Mouse (Mus musculus) megakaryocyte, embryonic 14.5 days (primary cell): Measurements from ENCODE around the gene Ahcyl1. TPM values are rescaled to one million over a fixed set of nuclear protein-coding genes. Genes with fewer than 3 reads are reported as not detected.

Experiments used
- H3K27me3 ChIP-seq: replicated peaks from 2 replicates; pipeline ENCODE3; 2012; ENCODE audit warnings: inconsistent platforms
- H3K36me3 ChIP-seq: replicated peaks from 2 replicates; pipeline ENCODE3; 2012; ENCODE audit warnings: low read length, inconsistent platforms, mixed read lengths
- H3K4me1 ChIP-seq: 2 replicates; pipeline ENCODE4 v1.6.1; 2012; ENCODE audit warnings: inconsistent platforms
- H3K4me3 ChIP-seq: replicated peaks from 2 replicates; pipeline ENCODE3; 2012; ENCODE audit warnings: moderate library complexity, mild to moderate bottlenecking, inconsistent platforms
- H3K9me3 ChIP-seq: 2 replicates; pipeline ENCODE4 v1.6.1; 2012; ENCODE audit warnings: inconsistent platforms
- FLI1 ChIP-seq: IDR thresholded peaks from 2 replicates; pipeline ENCODE4 v1.6.1; 2012; ENCODE audit warnings: low read length, inconsistent platforms, mixed read lengths
- GATA1 ChIP-seq: IDR thresholded peaks from 3 replicates; pipeline ENCODE4 v1.6.1; 2012; ENCODE audit warnings: mixed read lengths, low read length, inconsistent platforms, borderline replicate concordance
- polyA plus RNA-seq: library from polyadenylated mRNA; stranded (reverse); fragments of >175 nt; gene quantifications from 2 replicates; pipeline ENCODE4 v1.2.3, GENCODE M21; 2012; ENCODE audit warnings: low replicate concordance; ENCODE audit not compliant: insufficient read depth

Ahcyl1 gene
- 2.1 and 3.6 TPM in 2 replicates for polyA plus RNA-seq

- H3K4me1 ChIP-seq: peaks cover 42% of the 10 kb centered on the region
- TF ChIP-seq FLI1 (0 out of 2 replicates have a peak, but pooled peaks have one; percentile 25), GATA1 (no peak)
- peaks cover 10% of the 10 kb centered on the region for H3K36me3 ChIP-seq
- peaks cover 13% of the 10 kb centered on the region for H3K27me3 ChIP-seq
- peak within 1 kb of the TSS; percentile 96 for H3K4me3 ChIP-seq
- peaks cover 8% of the 10 kb centered on the region for H3K9me3 ChIP-seq
Observed at GRCm38 (mm10) chr3:107695948-107696881, at the start of gene Ahcyl1. Gene Ahcyl1 (minus strand): TSS chr3:107696560.

- Histone ChIP-seq H3K9me3 (no peaks in the 10 kb centered on the region), H3K4me1 (peaks cover 65% of the 10 kb centered on the region), H3K27me3 (peaks cover 54% of the 10 kb centered on the region), H3K4me3 (no peak overlapping the region), H3K36me3 (peaks cover 38% of the 10 kb centered on the region)
- no peak for TF ChIP-seq GATA1
- TF ChIP-seq FLI1: no peak
Observed at GRCm38 (mm10) chr3:107746026-107746425, 49.7 kb upstream of the Ahcyl1 start.

GRCm38 (mm10) chr3:107743650-107744049, 47.3 kb upstream of the Ahcyl1 start:
- no peak overlapping the region for H3K4me3 ChIP-seq
- H3K9me3 ChIP-seq: no peaks in the 10 kb centered on the region
- H3K36me3 ChIP-seq: peaks cover 32% of the 10 kb centered on the region
- H3K27me3 ChIP-seq: peaks cover 48% of the 10 kb centered on the region
- TF ChIP-seq FLI1: no peak
- TF ChIP-seq GATA1: no peak
- peaks cover 62% of the 10 kb centered on the region for H3K4me1 ChIP-seq

GRCm38 (mm10) chr3:107743107-107743506, 46.7 kb upstream of the Ahcyl1 start:
- Histone ChIP-seq H3K27me3 (peaks cover 47% of the 10 kb centered on the region), H3K4me1 (peaks cover 57% of the 10 kb centered on the region), H3K9me3 (no peaks in the 10 kb centered on the region), H3K4me3 (no peak overlapping the region), H3K36me3 (peaks cover 30% of the 10 kb centered on the region)
- TF ChIP-seq FLI1 (no peak), GATA1 (no peak)

GRCm38 (mm10) chr3:107742071-107742710, 45.8 kb upstream of the Ahcyl1 start:
- H3K4me1 ChIP-seq: peaks cover 53% of the 10 kb centered on the region
- peaks cover 47% of the 10 kb centered on the region for H3K27me3 ChIP-seq
- peaks cover 26% of the 10 kb centered on the region for H3K36me3 ChIP-seq
- no peak overlapping the region for H3K4me3 ChIP-seq
- TF ChIP-seq GATA1 (no peak), FLI1 (no peak)
- no peaks in the 10 kb centered on the region for H3K9me3 ChIP-seq

- Histone ChIP-seq H3K27me3 (peaks cover 40% of the 10 kb centered on the region), H3K4me1 (peaks cover 53% of the 10 kb centered on the region), H3K9me3 (no peaks in the 10 kb centered on the region), H3K4me3 (no peak overlapping the region), H3K36me3 (peaks cover 25% of the 10 kb centered on the region)
- TF ChIP-seq FLI1 (no peak), GATA1 (no peak)
Observed at GRCm38 (mm10) chr3:107741387-107741786, 45.0 kb upstream of the Ahcyl1 start.

GRCm38 (mm10) chr3:107740578-107741207, 44.3 kb upstream of the Ahcyl1 start:
- Histone ChIP-seq H3K9me3 (no peaks in the 10 kb centered on the region), H3K27me3 (peaks cover 34% of the 10 kb centered on the region), H3K36me3 (peaks cover 18% of the 10 kb centered on the region), H3K4me3 (no peak overlapping the region), H3K4me1 (peaks cover 47% of the 10 kb centered on the region)
- no peak for TF ChIP-seq FLI1
- no peak for TF ChIP-seq GATA1

- H3K4me3 ChIP-seq: no peak overlapping the region
- H3K9me3 ChIP-seq: no peaks in the 10 kb centered on the region
- peaks cover 47% of the 10 kb centered on the region for H3K4me1 ChIP-seq
- H3K27me3 ChIP-seq: peaks cover 31% of the 10 kb centered on the region
- peaks cover 12% of the 10 kb centered on the region for H3K36me3 ChIP-seq
- TF ChIP-seq GATA1 (no peak), FLI1 (no peak)
Observed at GRCm38 (mm10) chr3:107739966-107740365, 43.6 kb upstream of the Ahcyl1 start.

GRCm38 (mm10) chr3:107739456-107739855, 43.1 kb upstream of the Ahcyl1 start:
- H3K4me1 ChIP-seq: peaks cover 51% of the 10 kb centered on the region
- H3K27me3 ChIP-seq: peaks cover 33% of the 10 kb centered on the region
- TF ChIP-seq FLI1: no peak
- TF ChIP-seq GATA1: no peak
- H3K4me3 ChIP-seq: no peak overlapping the region
- H3K9me3 ChIP-seq: no peaks in the 10 kb centered on the region
- H3K36me3 ChIP-seq: peaks cover 12% of the 10 kb centered on the region
